Mouse (Mus musculus): ENCODE measurements around the gene Tmem199. TPM values are rescaled to one million over a fixed set of nuclear protein-coding genes. Genes with fewer than 3 reads are reported as not detected.
A peak's percentile ranks its signal among the peaks of the same experiment; 100 is the strongest.

Tmem199 gene
- total and polyA plus RNA-seq, 2 experiments from 2014 or later = 48.2 to 92.4 TPM

DNA sequence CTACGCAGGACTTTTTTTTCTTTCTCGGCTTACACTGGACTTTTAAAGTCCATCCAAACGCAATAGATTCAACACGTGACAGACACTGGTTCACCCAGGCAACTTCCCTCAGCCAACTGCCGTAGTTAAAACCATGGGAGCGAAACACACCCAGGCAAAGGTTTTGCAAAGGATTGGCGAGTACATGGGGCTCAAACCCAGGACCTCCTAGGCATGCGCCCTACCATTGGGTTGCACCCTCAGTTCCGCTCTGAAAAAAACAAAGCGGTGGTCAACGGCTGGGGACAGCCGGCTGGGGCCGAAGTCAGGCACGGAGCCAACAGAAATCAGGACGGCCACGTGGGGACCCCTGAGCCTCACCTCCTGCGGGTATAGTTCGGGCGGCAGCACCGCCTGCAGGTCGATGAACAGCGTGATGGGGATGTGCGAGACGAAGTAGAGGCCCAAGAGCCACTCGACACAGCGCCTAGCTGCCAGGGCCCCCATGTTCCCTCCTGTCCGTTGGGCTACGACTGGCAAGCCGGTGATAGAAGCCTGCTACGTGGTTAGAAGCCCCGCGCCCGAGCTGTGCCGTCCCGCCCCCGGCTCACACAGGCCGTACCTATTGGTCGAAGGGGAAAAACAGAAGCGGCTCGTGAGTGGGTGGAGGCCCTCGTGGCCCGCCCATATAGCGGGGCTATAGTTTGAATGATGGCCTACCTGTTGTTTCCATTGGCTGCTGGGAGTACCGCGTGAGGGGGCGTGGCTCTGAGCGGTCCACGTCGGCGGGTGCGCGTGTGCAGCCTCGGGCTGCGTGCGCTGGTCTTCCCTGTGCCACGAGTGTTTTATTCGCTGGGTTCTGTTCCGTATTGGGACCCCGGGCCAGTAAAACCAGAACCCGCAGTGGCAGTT lies 38.4 kb upstream of the Tmem199 start, which contains the start of gene Tmem97:
Gene Tmem97, minus strand, starts transcription at position 610 of the 891 bp plus-strand sequence.
- Histone ChIP-seq H3K27me3 (ENCODE audit: insufficient read depth, low read length) (no peaks in the 10 kb centered on the region), H3K9ac (replicated peaks; ENCODE audit: low read length, poor library complexity, severe bottlenecking) (peak within 1 kb of the TSS; percentile 50), H3K4me2 (ENCODE audit: low read depth, low read length, poor library complexity, severe bottlenecking) (peak within 1 kb of the TSS; percentile 63), H3K4me3 (ENCODE audit: low read depth, low read length) (peak within 1 kb of the TSS; percentile 58), H3K4me1 (ENCODE audit: insufficient read depth, low read length) (no peaks in the 10 kb centered on the region; the same call in 1 of the 2 replicates), H3K36me3 (ENCODE audit: insufficient read depth, low read length) (no peaks in the 10 kb centered on the region), H3K9me3 (ENCODE audit: low read length) (no peaks in the 10 kb centered on the region), H3K27ac (ENCODE audit: low read depth, low read length) (peak within 1 kb of the TSS; percentile 62)
- DNase-seq (ENCODE audit: low spot score) = peak; percentile 99
- peak; percentile 100 for ATAC-seq (ENCODE audit: low FRiP score)
- TF ChIP-seq CTCF (IDR thresholded peaks at IDR 0.05) = peak; percentile 28
- under 1% methylated on average over 60 of the region's 60 CpGs for WGBS

DNA sequence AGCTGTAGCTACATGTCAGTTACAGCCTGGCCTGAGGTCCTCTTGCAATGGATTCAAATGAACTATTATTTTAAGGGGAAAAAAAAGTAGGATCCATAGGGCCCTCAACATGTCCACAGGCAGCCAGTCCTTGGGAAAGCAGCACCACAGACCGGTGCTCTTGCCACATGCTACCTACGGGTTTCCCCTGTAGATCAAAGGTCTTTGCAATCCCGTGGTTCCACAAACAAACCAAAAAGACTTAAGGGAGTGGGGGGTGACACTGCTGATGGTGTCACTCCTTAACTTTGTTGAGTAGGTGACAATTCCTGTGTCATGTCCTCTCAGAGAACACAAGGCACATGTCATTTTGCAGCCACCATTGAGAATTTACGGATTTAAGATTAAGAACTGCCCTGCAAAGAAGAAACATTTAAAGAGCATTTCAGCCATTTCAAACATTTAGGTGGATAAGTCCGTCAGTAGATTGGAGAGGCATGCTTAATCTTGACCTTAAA lies 37.6 kb upstream of the Tmem199 start:
- Histone ChIP-seq H3K36me3 (ENCODE audit: insufficient read depth, low read length) (no peaks in the 10 kb centered on the region), H3K9me3 (ENCODE audit: low read length) (no peaks in the 10 kb centered on the region), H3K9ac (replicated peaks; ENCODE audit: low read length, poor library complexity, severe bottlenecking) (peak overlapping the region; percentile 50; the same call in 1 of the 2 replicates), H3K27ac (ENCODE audit: low read depth, low read length) (no peak overlapping the region), H3K4me1 (ENCODE audit: insufficient read depth, low read length) (no peaks in the 10 kb centered on the region; the same call in 1 of the 2 replicates), H3K4me2 (ENCODE audit: low read depth, low read length, poor library complexity, severe bottlenecking) (peak overlapping the region; percentile 63), H3K4me3 (ENCODE audit: low read depth, low read length) (peak overlapping the region; percentile 58), H3K27me3 (ENCODE audit: insufficient read depth, low read length) (no peaks in the 10 kb centered on the region)
- no peak for TF ChIP-seq CTCF (IDR thresholded peaks at IDR 0.05)
- DNase-seq (ENCODE audit: low spot score) (no peak), ATAC-seq (ENCODE audit: low FRiP score) (no peak)
- WGBS = 9% methylated on average over 5 of the region's 5 CpGs

GRCm38 (mm10) chr11:78547718-78548460 lies 35.9 kb upstream of the Tmem199 start:
- Histone ChIP-seq H3K9me3 (ENCODE audit: low read length) (no peaks in the 10 kb centered on the region), H3K4me1 (ENCODE audit: insufficient read depth, low read length) (no peaks in the 10 kb centered on the region; the same call in 1 of the 2 replicates), H3K4me2 (ENCODE audit: low read depth, low read length, poor library complexity, severe bottlenecking) (no peak overlapping the region), H3K36me3 (ENCODE audit: insufficient read depth, low read length) (peaks cover 9% of the 10 kb centered on the region), H3K4me3 (ENCODE audit: low read depth, low read length) (no peak overlapping the region), H3K27me3 (ENCODE audit: insufficient read depth, low read length) (no peaks in the 10 kb centered on the region), H3K27ac (ENCODE audit: low read depth, low read length) (no peak overlapping the region), H3K9ac (replicated peaks; ENCODE audit: low read length, poor library complexity, severe bottlenecking) (no peak overlapping the region)
- DNase-seq (ENCODE audit: low spot score) (no peak), ATAC-seq (ENCODE audit: low FRiP score) (no peak)
- 97% methylated on average over 2 of the region's 2 CpGs for WGBS
- TF ChIP-seq CTCF (IDR thresholded peaks at IDR 0.05) = no peak

- H3K4me1 ChIP-seq (ENCODE audit: insufficient read depth, low read length) = no peaks in the 10 kb centered on the region; the same call in 1 of the 2 replicates
- H3K27ac ChIP-seq (ENCODE audit: low read depth, low read length) = no peak overlapping the region
- no peak for TF ChIP-seq CTCF (IDR thresholded peaks at IDR 0.05)
- H3K27me3 ChIP-seq (ENCODE audit: insufficient read depth, low read length) = no peaks in the 10 kb centered on the region
- H3K4me3 ChIP-seq (ENCODE audit: low read depth, low read length) = no peak overlapping the region
- peaks cover 21% of the 10 kb centered on the region for H3K36me3 ChIP-seq (ENCODE audit: insufficient read depth, low read length)
- DNase-seq (ENCODE audit: low spot score) (no peak), ATAC-seq (ENCODE audit: low FRiP score) (no peak)
- no peak overlapping the region for H3K9ac ChIP-seq (replicated peaks; ENCODE audit: low read length, poor library complexity, severe bottlenecking)
- H3K9me3 ChIP-seq (ENCODE audit: low read length) = no peaks in the 10 kb centered on the region
- no peak overlapping the region for H3K4me2 ChIP-seq (ENCODE audit: low read depth, low read length, poor library complexity, severe bottlenecking)
- WGBS = 84% methylated on average over 8 of the region's 8 CpGs
Observed at GRCm38 (mm10) chr11:78545181-78545580, 33.2 kb upstream of the Tmem199 start.

DNA sequence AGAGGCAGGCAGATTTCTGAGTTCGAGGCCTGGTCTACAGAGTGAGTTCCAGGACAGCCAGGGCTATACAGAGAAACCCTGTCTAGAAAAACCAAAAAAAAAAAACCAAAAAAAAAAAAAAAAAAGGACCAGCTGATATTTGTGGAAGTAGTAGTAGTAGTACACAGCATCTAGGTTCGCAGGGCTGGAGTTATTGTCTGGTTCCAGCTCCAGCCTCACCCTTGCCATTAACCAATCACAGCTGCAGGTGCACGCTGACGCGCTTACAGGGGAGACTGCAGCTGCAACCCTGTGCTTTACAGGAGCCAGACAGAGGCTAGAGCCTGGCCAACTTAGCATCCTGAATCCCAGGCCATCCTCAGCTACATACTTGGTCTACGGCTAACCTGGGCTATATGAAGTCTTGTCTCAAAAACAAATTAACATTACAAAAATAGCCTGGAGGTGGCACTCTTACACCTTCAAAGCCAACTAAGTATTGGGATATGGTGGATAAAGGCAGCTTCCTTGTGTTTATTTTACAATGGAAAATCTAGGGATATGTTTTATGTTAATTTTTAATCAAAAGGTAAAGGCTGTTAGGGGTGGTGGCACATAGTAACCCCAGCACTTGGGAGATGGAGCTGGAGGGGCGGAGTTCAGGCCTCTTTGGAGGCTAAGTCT lies 32.6 kb upstream of the Tmem199 start:
- WGBS = 94% methylated on average over 7 of the region's 7 CpGs
- peak; percentile 55 for TF ChIP-seq CTCF (IDR thresholded peaks at IDR 0.05)
- H3K36me3 ChIP-seq (ENCODE audit: insufficient read depth, low read length) = peaks cover 25% of the 10 kb centered on the region
- no peaks in the 10 kb centered on the region; the same call in 1 of the 2 replicates for H3K4me1 ChIP-seq (ENCODE audit: insufficient read depth, low read length)
- DNase-seq (ENCODE audit: low spot score) = no peak
- no peaks in the 10 kb centered on the region for H3K9me3 ChIP-seq (ENCODE audit: low read length)
- no peak overlapping the region for H3K4me2 ChIP-seq (ENCODE audit: low read depth, low read length, poor library complexity, severe bottlenecking)
- no peak overlapping the region for H3K27ac ChIP-seq (ENCODE audit: low read depth, low read length)
- no peak overlapping the region for H3K9ac ChIP-seq (replicated peaks; ENCODE audit: low read length, poor library complexity, severe bottlenecking)
- no peak for ATAC-seq (ENCODE audit: low FRiP score)
- H3K4me3 ChIP-seq (ENCODE audit: low read depth, low read length) = no peak overlapping the region
- no peaks in the 10 kb centered on the region for H3K27me3 ChIP-seq (ENCODE audit: insufficient read depth, low read length)
